Mouse (Mus musculus): ENCODE results near the gene Ninj1. TPM values are rescaled to one million over a fixed set of nuclear protein-coding genes. Genes with fewer than 3 reads are reported as not detected.

The Ninj1 gene
- polyA plus RNA-seq, 1 experiment from 2014 or later = 52.5 TPM

DNA sequence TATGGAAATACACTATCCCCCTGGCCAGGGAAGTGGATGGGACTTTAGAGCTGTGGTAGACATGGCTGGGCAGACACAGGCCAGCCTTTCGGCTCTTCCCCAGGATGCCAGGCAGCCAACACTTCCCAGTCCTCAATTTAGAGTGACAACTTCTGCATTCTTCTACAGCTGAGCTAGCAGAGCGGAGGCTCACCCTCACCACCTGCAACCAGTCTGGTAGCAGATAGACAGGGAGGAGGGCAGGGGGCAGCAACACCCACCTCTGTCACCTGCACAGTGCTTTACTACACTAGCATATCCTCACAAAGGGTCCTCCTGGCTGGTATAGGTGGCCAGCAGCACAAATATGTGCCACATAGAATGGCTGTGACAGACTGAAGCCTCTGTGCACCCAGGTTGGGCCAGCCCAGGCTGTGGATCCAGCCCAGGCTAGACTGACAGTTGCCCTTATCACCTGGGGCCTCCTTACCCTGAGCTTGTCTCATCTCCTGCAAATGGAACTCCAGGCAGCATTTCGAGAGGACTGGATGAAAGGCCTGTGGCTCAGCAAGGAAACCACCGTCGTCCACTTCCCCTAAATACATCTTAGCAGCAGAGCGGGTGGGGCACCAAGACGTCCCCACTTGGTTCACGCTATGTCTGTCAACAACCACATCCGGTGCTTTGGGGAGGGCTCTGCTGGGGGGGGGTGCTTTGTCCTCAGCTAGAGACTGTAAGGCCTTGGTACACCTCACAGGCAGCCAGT is 55.2 kb downstream of the Ninj1 start:
- ATAC-seq (ENCODE audit: insufficient read depth, low FRiP score, low read depth) = no peak
- no peak overlapping the region for H3K27ac ChIP-seq
- H3K9me3 ChIP-seq = no peaks in the 10 kb centered on the region
- peaks cover 10% of the 10 kb centered on the region for H3K27me3 ChIP-seq (replicated peaks)
- H3K4me2 ChIP-seq = no peak overlapping the region
- WGBS = 59% methylated on average over 9 of the region's 9 CpGs
- no peak overlapping the region for H3K9ac ChIP-seq
- H3K36me3 ChIP-seq = no peaks in the 10 kb centered on the region
- peaks cover under 1% of the 10 kb centered on the region; the same call in 1 of the 2 replicates for H3K4me1 ChIP-seq
- no peak overlapping the region for H3K4me3 ChIP-seq (replicated peaks)

DNA sequence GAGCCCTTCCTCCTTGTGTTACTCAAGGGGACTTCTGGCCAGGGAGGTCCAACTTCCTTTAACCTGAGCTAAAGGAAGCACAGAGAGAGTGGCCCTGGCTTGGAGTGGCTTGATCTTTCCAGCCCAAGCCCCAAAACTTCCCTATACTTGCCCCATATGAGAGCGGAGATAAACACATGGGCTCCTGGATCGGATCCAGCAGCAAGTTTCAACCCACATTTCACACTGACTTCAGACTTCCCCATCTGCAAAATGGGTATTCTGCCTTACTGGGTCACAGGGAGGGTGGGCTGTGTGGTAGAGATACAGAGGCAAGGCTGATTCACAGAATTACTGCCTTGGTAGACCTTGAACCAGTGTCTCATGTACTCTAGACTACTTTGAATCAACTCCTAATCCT is 56.2 kb downstream of the Ninj1 start:
- Histone ChIP-seq H3K4me3 (replicated peaks) (no peak overlapping the region), H3K4me2 (no peak overlapping the region), H3K9ac (no peak overlapping the region), H3K4me1 (peaks cover 9% of the 10 kb centered on the region), H3K27me3 (replicated peaks) (peaks cover 20% of the 10 kb centered on the region), H3K36me3 (no peaks in the 10 kb centered on the region), H3K27ac (no peak overlapping the region), H3K9me3 (no peaks in the 10 kb centered on the region)
- ATAC-seq (ENCODE audit: insufficient read depth, low FRiP score, low read depth) = no peak
- 87% methylated on average over 2 of the region's 2 CpGs for WGBS

GRCm38 (mm10) chr13:49245251-49245650 is 58.0 kb downstream of the Ninj1 start:
- H3K4me1 ChIP-seq = peaks cover 9% of the 10 kb centered on the region
- H3K4me3 ChIP-seq (replicated peaks) = no peak overlapping the region
- no peak overlapping the region for H3K4me2 ChIP-seq
- H3K9ac ChIP-seq = no peak overlapping the region
- no peak overlapping the region for H3K27ac ChIP-seq
- WGBS = 55% methylated on average over 4 of the region's 4 CpGs
- peaks cover 22% of the 10 kb centered on the region for H3K27me3 ChIP-seq (replicated peaks)
- no peaks in the 10 kb centered on the region for H3K36me3 ChIP-seq
- ATAC-seq (ENCODE audit: insufficient read depth, low FRiP score, low read depth) = no peak
- H3K9me3 ChIP-seq = no peaks in the 10 kb centered on the region

Other genes with a start within 250 kb of the Ninj1 start
- 30.1 and 30.5 TPM in 2 replicates for gene Fam120a, start 219.5 kb upstream of the Ninj1 start, polyA plus RNA-seq (2015; fragmentation: Nextera tagmentation; extraction: Ambion mirVana)
- gene Wnk2, start 39.5 kb upstream of the Ninj1 start, polyA plus RNA-seq (2015; fragmentation: Nextera tagmentation; extraction: Ambion mirVana) = 3.3 and 3.8 TPM in 2 replicates
- gene Card19, start 28.6 kb downstream of the Ninj1 start, polyA plus RNA-seq (2015; fragmentation: Nextera tagmentation; extraction: Ambion mirVana) = 50.5 and 52.4 TPM in 2 replicates
- 1.5 and 2.3 TPM in 2 replicates for gene Susd3, start 61.2 kb downstream of the Ninj1 start, polyA plus RNA-seq (2015; fragmentation: Nextera tagmentation; extraction: Ambion mirVana)
- 0.40 and 0.65 TPM in 2 replicates for gene Fgd3, start 132.8 kb downstream of the Ninj1 start, polyA plus RNA-seq (2015; fragmentation: Nextera tagmentation; extraction: Ambion mirVana)
- 23.5 and 26.2 TPM in 2 replicates for gene Bicd2, start 154.1 kb downstream of the Ninj1 start, polyA plus RNA-seq (2015; fragmentation: Nextera tagmentation; extraction: Ambion mirVana)
- 17.3 and 20.9 TPM in 2 replicates for gene Ippk, start 233.8 kb downstream of the Ninj1 start, polyA plus RNA-seq (2015; fragmentation: Nextera tagmentation; extraction: Ambion mirVana)

All from stomach, embryonic 15.5 days (tissue).